33 mouse cellular contexts compared by ENCODE assay signal in genomic region chr5:138075684-138076083, GRCm38 (mm10). TPM values are rescaled to one million over a fixed set of nuclear protein-coding genes. Genes with fewer than 3 reads are reported as not detected.
DNase-seq lines count a peak whose midpoint lies in the region; ATAC-seq and TF ChIP-seq lines count a peak whose summit lies in the region.
"Had no signal": no experiment of that assay in that cellular context is flagged by ENCODE, and none has a peak within 500 bp of the region (broad histone marks: within the 10 kb centered on the region; RNA-seq: fewer than 3 reads in every experiment).

No protein-coding gene starts in this region.

- 71% methylated on average over 3 of the region's 3 CpGs for WGBS in kidney, embryonic 15.5 days
- WGBS in kidney, embryonic 16.5 days, result 66% methylated on average over 3 of the region's 3 CpGs
- WGBS in liver, postnatal 0 days (ENCODE audit: insufficient replicate concordance), result 64% methylated on average over 3 of the region's 3 CpGs

- no peak overlapping the region for H3K9ac ChIP-seq in kidney, embryonic 15.5 days
- no peak overlapping the region for H3K9ac ChIP-seq in kidney, embryonic 16.5 days (replicated peaks; ENCODE audit: low read length)
- H3K9ac ChIP-seq in liver, postnatal 0 days (replicated peaks), result no peak overlapping the region
- H3K9ac ChIP-seq: embryonic facial prominence, embryonic 13.5 days; forebrain, embryonic 12.5 days; forebrain, embryonic 15.5 days; heart, embryonic 12.5 days; heart, embryonic 15.5 days; hindbrain, embryonic 13.5 days had no signal

- no peak overlapping the region for H3K4me2 ChIP-seq in kidney, embryonic 15.5 days
- H3K4me2 ChIP-seq in kidney, embryonic 16.5 days (replicated peaks; ENCODE audit: low read depth, low read length), result no peak overlapping the region
- H3K4me2 ChIP-seq in liver, postnatal 0 days (ENCODE audit: low read depth, low read length), result no peak overlapping the region
- H3K4me2 ChIP-seq: embryonic facial prominence, embryonic 13.5 days; forebrain, embryonic 12.5 days; forebrain, embryonic 15.5 days; heart, embryonic 12.5 days; heart, embryonic 15.5 days; hindbrain, embryonic 13.5 days had no signal

- no peaks in the 10 kb centered on the region for H3K36me3 ChIP-seq in kidney, embryonic 15.5 days
- H3K36me3 ChIP-seq in kidney, embryonic 16.5 days (ENCODE audit: insufficient read depth, low read length), result no peaks in the 10 kb centered on the region
- no peaks in the 10 kb centered on the region for H3K36me3 ChIP-seq in liver, postnatal 0 days (replicated peaks; ENCODE audit: insufficient read depth, low read length)
- H3K36me3 ChIP-seq: embryonic facial prominence, embryonic 10.5 days; embryonic facial prominence, embryonic 13.5 days; forebrain, embryonic 12.5 days; forebrain, embryonic 15.5 days; heart, embryonic 12.5 days; heart, embryonic 15.5 days; hindbrain, embryonic 10.5 days; hindbrain, embryonic 13.5 days had no signal

- no peak for ATAC-seq in kidney, embryonic 15.5 days (replicated peaks; ENCODE audit: low FRiP score)
- ATAC-seq in kidney, embryonic 16.5 days (ENCODE audit: low FRiP score, low TSS enrichment), result no peak
- ATAC-seq in liver, postnatal 0 days, result peak; percentile 74
- ATAC-seq: activated CD4-positive, CD25-positive, alpha-beta regulatory T cell, adult 4 months; forebrain, embryonic 15.5 days; hindbrain, embryonic 16.5 days had no signal

- H3K4me3 ChIP-seq in kidney, embryonic 15.5 days (replicated peaks), result no peak overlapping the region
- no peak overlapping the region for H3K4me3 ChIP-seq in kidney, embryonic 16.5 days (ENCODE audit: low read length)
- no peak overlapping the region for H3K4me3 ChIP-seq in liver, postnatal 0 days (ENCODE audit: low read depth, low read length)
- H3K4me3 ChIP-seq: embryonic facial prominence, embryonic 10.5 days; embryonic facial prominence, embryonic 13.5 days; erythroblast, embryonic 14.5 days; forebrain, embryonic 12.5 days; forebrain, embryonic 15.5 days; heart, embryonic 12.5 days; heart, embryonic 15.5 days; hindbrain, embryonic 10.5 days; hindbrain, embryonic 13.5 days had no signal

- TF ChIP-seq CTCF in liver, postnatal 0 days (IDR thresholded peaks at IDR 0.05; ENCODE audit: low read depth), result no peak

- H3K4me1 ChIP-seq in kidney, embryonic 15.5 days, result no peaks in the 10 kb centered on the region
- no peaks in the 10 kb centered on the region for H3K4me1 ChIP-seq in kidney, embryonic 16.5 days (ENCODE audit: insufficient read depth, low read length)
- no peaks in the 10 kb centered on the region for H3K4me1 ChIP-seq in liver, postnatal 0 days (ENCODE audit: insufficient read depth)
- H3K4me1 ChIP-seq: embryonic facial prominence, embryonic 10.5 days; embryonic facial prominence, embryonic 13.5 days; forebrain, embryonic 12.5 days; forebrain, embryonic 15.5 days; heart, embryonic 12.5 days; heart, embryonic 15.5 days; hindbrain, embryonic 10.5 days; hindbrain, embryonic 13.5 days had no signal

- no peak for TF ChIP-seq EP300 in liver, postnatal 0 days (IDR thresholded peaks at IDR 0.05; ENCODE audit: low read depth)

- DNase-seq in adrenal gland, adult 2 months, result peak; percentile 56
- no peak for DNase-seq in adrenal gland, postnatal 10 days
- DNase-seq in kidney, adult 11 months, result peak; percentile 28
- peak; percentile 85 for DNase-seq in kidney, adult 9 months
- DNase-seq in liver, postnatal 0 days, result no peak
- no peak for DNase-seq in liver
- DNase-seq: cerebellum, adult 11-12 months; cerebellum, adult 8-10 months; cerebellum, postnatal 10 days; cerebellum, postnatal 36 days; embryo, embryonic 11 days; gastrocnemius, postnatal 25 days; heart, adult 18-20 months; heart, postnatal 10 days; heart, postnatal 36 days had no signal

- H3K9me3 ChIP-seq in kidney, embryonic 15.5 days (replicated peaks), result no peaks in the 10 kb centered on the region
- no peaks in the 10 kb centered on the region for H3K9me3 ChIP-seq in kidney, embryonic 16.5 days (ENCODE audit: low read length)
- H3K9me3 ChIP-seq in liver, postnatal 0 days (ENCODE audit: low read length), result no peaks in the 10 kb centered on the region
- H3K9me3 ChIP-seq: embryonic facial prominence, embryonic 10.5 days; embryonic facial prominence, embryonic 13.5 days; forebrain, embryonic 12.5 days; forebrain, embryonic 15.5 days; heart, embryonic 12.5 days; heart, embryonic 15.5 days; hindbrain, embryonic 10.5 days; hindbrain, embryonic 13.5 days had no signal

- H3K27ac ChIP-seq in kidney, embryonic 15.5 days, result no peak overlapping the region
- H3K27ac ChIP-seq in kidney, embryonic 16.5 days (ENCODE audit: low read length), result no peak overlapping the region
- peak overlapping the region; percentile 30 for H3K27ac ChIP-seq in liver, postnatal 0 days (ENCODE audit: low read depth)
- H3K27ac ChIP-seq: embryonic facial prominence, embryonic 10.5 days; embryonic facial prominence, embryonic 13.5 days; forebrain, embryonic 12.5 days; forebrain, embryonic 15.5 days; heart, embryonic 15.5 days; hindbrain, embryonic 10.5 days; hindbrain, embryonic 13.5 days had no signal

- no peaks in the 10 kb centered on the region for H3K27me3 ChIP-seq in kidney, embryonic 15.5 days
- no peaks in the 10 kb centered on the region for H3K27me3 ChIP-seq in kidney, embryonic 16.5 days (ENCODE audit: insufficient read depth, low read length)
- no peaks in the 10 kb centered on the region for H3K27me3 ChIP-seq in liver, postnatal 0 days (ENCODE audit: insufficient read depth, low read length)
- H3K27me3 ChIP-seq: embryonic facial prominence, embryonic 13.5 days; forebrain, embryonic 15.5 days; heart, embryonic 12.5 days; heart, embryonic 15.5 days; hindbrain, embryonic 13.5 days had no signal

RNA-seq across cellular contexts. Expression of gene Zkscan1, which starts 9.2 kb away (rescaled TPM):
- total RNA-seq in adrenal gland, adult 2 months (2021), result 10 to 100 TPM; 33.9 to 40.2 TPM
- 2.7 and 3.4 TPM in 2 replicates for polyA plus RNA-seq in adrenal gland, adult 2 months (2012; rRNA removed)
- 10 to 100 TPM; 29.2 to 33.8 TPM for total RNA-seq in adrenal gland, postnatal 10 days (2021)
- polyA plus RNA-seq in kidney, embryonic 15.5 days (2015; fragmentation: Nextera tagmentation; extraction: Ambion mirVana), result 22.9 and 23.5 TPM in 2 replicates
- polyA plus RNA-seq in kidney, embryonic 16.5 days (2015; fragmentation: Nextera tagmentation; extraction: Ambion mirVana), result 22.7 and 25.7 TPM in 2 replicates
- 3.5 and 4.2 TPM in 2 replicates for polyA plus RNA-seq in liver, postnatal 0 days (2015; fragmentation: Nextera tagmentation; extraction: Ambion mirVana)

RNA-seq across cellular contexts. Expression of gene Smok3c, which starts 22.7 kb away (rescaled TPM):
- not detected for total RNA-seq in adrenal gland, adult 2 months (2021)
- polyA plus RNA-seq in adrenal gland, adult 2 months (2012; rRNA removed), result not detected in 2 replicates
- total RNA-seq in adrenal gland, postnatal 10 days (2021), result not detected
- polyA plus RNA-seq in kidney, embryonic 15.5 days (2015; fragmentation: Nextera tagmentation; extraction: Ambion mirVana), result not detected in 2 replicates
- polyA plus RNA-seq in kidney, embryonic 16.5 days (2015; fragmentation: Nextera tagmentation; extraction: Ambion mirVana), result not detected in 2 replicates
- polyA plus RNA-seq in liver, postnatal 0 days (2015; fragmentation: Nextera tagmentation; extraction: Ambion mirVana), result not detected in 2 replicates
- total RNA-seq: ES-E14; gastrocnemius, adult 8-10 months; gastrocnemius, postnatal 25 days; heart, adult 18-20 months; heart, postnatal 10 days; heart, postnatal 36 days had no signal
- polyA plus RNA-seq: activated CD4-positive, CD25-positive, alpha-beta regulatory T cell, adult 4 months; brain, embryonic 14.5 days; cortical plate, adult 2 months; embryonic facial prominence, embryonic 10.5 days; embryonic facial prominence, embryonic 13.5 days; erythroblast, embryonic 14.5 days; forebrain, embryonic 12.5 days; forebrain, embryonic 15.5 days; gonadal fat pad, adult 2 months; heart, embryonic 12.5 days; heart, embryonic 15.5 days; hindbrain, embryonic 10.5 days; hindbrain, embryonic 13.5 days; hindbrain, embryonic 16.5 days had no signal

RNA-seq across cellular contexts. Expression of gene Zscan21, which starts 41.0 kb away (rescaled TPM):
- total RNA-seq in adrenal gland, adult 2 months (2021), result 10 to 100 TPM; 14.8 to 16.7 TPM
- 4.0 and 5.3 TPM in 2 replicates for polyA plus RNA-seq in adrenal gland, adult 2 months (2012; rRNA removed)
- total RNA-seq in adrenal gland, postnatal 10 days (2021), result 10 to 100 TPM; 17.3 to 19.4 TPM
- 61.4 and 64.6 TPM in 2 replicates for polyA plus RNA-seq in kidney, embryonic 15.5 days (2015; fragmentation: Nextera tagmentation; extraction: Ambion mirVana)
- 73.4 and 76.4 TPM in 2 replicates for polyA plus RNA-seq in kidney, embryonic 16.5 days (2015; fragmentation: Nextera tagmentation; extraction: Ambion mirVana)
- polyA plus RNA-seq in liver, postnatal 0 days (2015; fragmentation: Nextera tagmentation; extraction: Ambion mirVana), result 10.3 and 12.3 TPM in 2 replicates

RNA-seq across cellular contexts. Expression of gene Smok3b, which starts 54.5 kb away (rescaled TPM):
- not detected for total RNA-seq in adrenal gland, adult 2 months (2021)
- not detected in 2 replicates for polyA plus RNA-seq in adrenal gland, adult 2 months (2012; rRNA removed)
- total RNA-seq in adrenal gland, postnatal 10 days (2021), result not detected
- not detected in 2 replicates for polyA plus RNA-seq in kidney, embryonic 15.5 days (2015; fragmentation: Nextera tagmentation; extraction: Ambion mirVana)
- not detected in 2 replicates for polyA plus RNA-seq in kidney, embryonic 16.5 days (2015; fragmentation: Nextera tagmentation; extraction: Ambion mirVana)
- polyA plus RNA-seq in liver, postnatal 0 days (2015; fragmentation: Nextera tagmentation; extraction: Ambion mirVana), result not detected in 2 replicates
- total RNA-seq: ES-E14; gastrocnemius, adult 8-10 months; gastrocnemius, postnatal 25 days; heart, adult 18-20 months; heart, postnatal 10 days; heart, postnatal 36 days had no signal
- polyA plus RNA-seq: activated CD4-positive, CD25-positive, alpha-beta regulatory T cell, adult 4 months; brain, embryonic 14.5 days; cortical plate, adult 2 months; embryonic facial prominence, embryonic 10.5 days; embryonic facial prominence, embryonic 13.5 days; erythroblast, embryonic 14.5 days; forebrain, embryonic 12.5 days; forebrain, embryonic 15.5 days; gonadal fat pad, adult 2 months; heart, embryonic 12.5 days; heart, embryonic 15.5 days; hindbrain, embryonic 10.5 days; hindbrain, embryonic 13.5 days; hindbrain, embryonic 16.5 days had no signal

RNA-seq across cellular contexts. Expression of gene Smok3a, which starts 54.6 kb away (rescaled TPM):
- not detected for total RNA-seq in adrenal gland, adult 2 months (2021)
- not detected in 2 replicates for polyA plus RNA-seq in adrenal gland, adult 2 months (2012; rRNA removed)
- total RNA-seq in adrenal gland, postnatal 10 days (2021), result not detected
- polyA plus RNA-seq in kidney, embryonic 15.5 days (2015; fragmentation: Nextera tagmentation; extraction: Ambion mirVana), result not detected in 2 replicates
- not detected in 2 replicates for polyA plus RNA-seq in kidney, embryonic 16.5 days (2015; fragmentation: Nextera tagmentation; extraction: Ambion mirVana)
- not detected in 2 replicates for polyA plus RNA-seq in liver, postnatal 0 days (2015; fragmentation: Nextera tagmentation; extraction: Ambion mirVana)
- total RNA-seq: ES-E14; gastrocnemius, adult 8-10 months; gastrocnemius, postnatal 25 days; heart, adult 18-20 months; heart, postnatal 10 days; heart, postnatal 36 days had no signal
- polyA plus RNA-seq: activated CD4-positive, CD25-positive, alpha-beta regulatory T cell, adult 4 months; brain, embryonic 14.5 days; cortical plate, adult 2 months; embryonic facial prominence, embryonic 10.5 days; embryonic facial prominence, embryonic 13.5 days; forebrain, embryonic 12.5 days; forebrain, embryonic 15.5 days; gonadal fat pad, adult 2 months; heart, embryonic 12.5 days; heart, embryonic 15.5 days; hindbrain, embryonic 10.5 days; hindbrain, embryonic 13.5 days; hindbrain, embryonic 16.5 days had no signal

Comparison
In these comparisons a context has a peak if more than half of its experiments do, and no peak if none do; other contexts are left out.
1. DNase-seq: peak in adrenal gland, adult 2 months (single experiment), kidney, adult 11 months (single experiment) and kidney, adult 9 months (single experiment); none in adrenal gland, postnatal 10 days (single experiment), liver, postnatal 0 days (single experiment) and liver (single experiment).